Mouse (Mus musculus) thymus, adult 2 months (tissue): ENCODE results near the gene Xpot. TPM values are rescaled to one million over a fixed set of nuclear protein-coding genes. Genes with fewer than 3 reads are reported as not detected.

Source experiments
- DNase-seq: peaks from one replicate; pipeline ENCODE4 v3.0.0; 2021
- H3K27ac ChIP-seq: fragments of 200-500 bp; 2 replicates; pipeline ENCODE4 v1.5.1; 2012; ENCODE audit warnings: low read length, control low read depth; ENCODE audit not compliant: control insufficient read depth, insufficient read depth
- H3K27me3 ChIP-seq: fragments of 200-500 bp; 2 replicates; pipeline ENCODE4 v1.6.1; 2012; ENCODE audit warnings: mild to moderate bottlenecking, low read length, moderate library complexity, mixed read lengths; ENCODE audit not compliant: control insufficient read depth, insufficient read depth
- H3K36me3 ChIP-seq: fragments of 200-500 bp; 2 replicates; pipeline ENCODE4 v1.6.1; 2012; ENCODE audit warnings: mild to moderate bottlenecking, low read length, moderate library complexity; ENCODE audit not compliant: control insufficient read depth, insufficient read depth
- H3K4me1 ChIP-seq: fragments of 200-500 bp; replicated peaks from 2 replicates; pipeline ENCODE4 v1.6.1; 2012; ENCODE audit warnings: low read length; ENCODE audit not compliant: control insufficient read depth, insufficient read depth
- H3K4me3 ChIP-seq: fragments of 200-500 bp; 2 replicates; pipeline ENCODE4 v1.5.1; 2012; ENCODE audit warnings: mild to moderate bottlenecking, low read length, control low read depth, moderate library complexity; ENCODE audit not compliant: control insufficient read depth, insufficient read depth
- CTCF ChIP-seq: fragments of 200-500 bp; IDR thresholded peaks from 2 replicates; pipeline ENCODE4 v1.5.1; 2012; ENCODE audit warnings: mild to moderate bottlenecking, control low read depth, low read length, moderate library complexity, borderline replicate concordance; ENCODE audit not compliant: control insufficient read depth, poor library complexity, insufficient read depth; ENCODE audit errors: extremely low read depth
- POLR2A ChIP-seq: fragments of 200-500 bp; IDR thresholded peaks from 2 replicates; pipeline ENCODE4 v1.6.1; 2012; ENCODE audit warnings: mild to moderate bottlenecking, low read length, control low read depth, moderate library complexity; ENCODE audit not compliant: control insufficient read depth, poor library complexity, insufficient read depth; ENCODE audit errors: extremely low read depth
- whole genome bisulfite sequencing: fragments of 180-500 bp; shearing (Covaris S2); methylation state at CpG from one replicate; pipeline ENCODE4 v1.1.7; 2018; 5-methylcytosine and 5-hydroxymethylcytosine counted together
- polyA plus RNA-seq: library from polyadenylated mRNA; depleted of rRNA; stranded (reverse); fragments of >200 nt; gene quantifications from 2 replicates; pipeline ENCODE4 v1.2.3, GENCODE M21; 2012

Xpot gene
- polyA plus RNA-seq, 1 experiment = 80.9 TPM

- no peaks in the 10 kb centered on the region for H3K27me3 ChIP-seq
- H3K36me3 ChIP-seq = peaks cover 57% of the 10 kb centered on the region
- 93% methylated on average over 23 of the region's 23 CpGs for WGBS
- H3K4me1 ChIP-seq = no peaks in the 10 kb centered on the region
- DNase-seq = no peak
- TF ChIP-seq CTCF (no peak), POLR2A (no peak)
- H3K27ac ChIP-seq = no peak overlapping the region
- H3K4me3 ChIP-seq = no peak overlapping the region
Measured at GRCm38 (mm10) chr10:121569001-121569589, 57.0 kb downstream of the Xpot start.

- Histone ChIP-seq H3K27ac (no peak overlapping the region), H3K4me3 (no peak overlapping the region)
- 99% methylated on average over 7 of the region's 7 CpGs for WGBS
Measured at GRCm38 (mm10) chr10:121568534-121568933, 57.6 kb downstream of the Xpot start.

DNA sequence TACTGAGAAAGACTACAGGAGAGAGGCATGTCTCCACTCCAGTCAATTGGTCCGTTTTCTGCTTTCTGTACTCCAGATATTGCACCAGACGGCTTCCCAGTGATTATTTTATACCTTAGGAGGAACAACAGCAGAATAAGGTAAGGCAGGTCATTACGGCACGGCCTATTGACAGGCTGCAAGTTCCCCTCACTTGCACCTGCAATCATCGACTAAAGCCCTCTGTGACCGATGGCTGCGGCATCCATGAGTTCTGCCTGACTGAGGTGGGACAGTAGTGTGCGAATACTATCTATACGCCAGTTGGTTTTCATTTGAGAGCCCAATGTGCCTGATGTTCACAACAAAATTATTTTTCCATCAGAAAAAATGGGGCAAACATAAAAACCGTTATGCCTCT, 58.1 kb downstream of the Xpot start:
- 99% methylated on average over 10 of the region's 10 CpGs for WGBS
- peaks cover 66% of the 10 kb centered on the region for H3K36me3 ChIP-seq
- no peak for DNase-seq
- TF ChIP-seq CTCF = no peak
- no peak for TF ChIP-seq POLR2A
- H3K27ac ChIP-seq = no peak overlapping the region
- no peaks in the 10 kb centered on the region for H3K4me1 ChIP-seq
- no peaks in the 10 kb centered on the region for H3K27me3 ChIP-seq
- H3K4me3 ChIP-seq = no peak overlapping the region

More at GRCm38 (mm10) chr10:121568534-121568933, 57.6 kb downstream of the Xpot start:
- Histone ChIP-seq H3K4me1 (no peaks in the 10 kb centered on the region), H3K27me3 (no peaks in the 10 kb centered on the region), H3K36me3 (peaks cover 62% of the 10 kb centered on the region)
- no peak for TF ChIP-seq CTCF
- DNase-seq = no peak

- peaks cover 63% of the 10 kb centered on the region for H3K36me3 ChIP-seq
- H3K4me3 ChIP-seq = no peak overlapping the region
- H3K27ac ChIP-seq = no peak overlapping the region
- WGBS = 86% methylated on average over 8 of the region's 8 CpGs
- TF ChIP-seq POLR2A (no peak), CTCF (no peak)
- no peak for DNase-seq
- H3K4me1 ChIP-seq = no peaks in the 10 kb centered on the region
- H3K27me3 ChIP-seq = no peaks in the 10 kb centered on the region
Measured at GRCm38 (mm10) chr10:121564447-121564846, 61.7 kb downstream of the Xpot start.

GRCm38 (mm10) chr10:121558231-121558630, 67.9 kb downstream of the Xpot start:
- Histone ChIP-seq H3K27me3 (no peaks in the 10 kb centered on the region), H3K27ac (no peak overlapping the region), H3K4me3 (no peak overlapping the region), H3K36me3 (peaks cover 66% of the 10 kb centered on the region), H3K4me1 (peaks cover 5% of the 10 kb centered on the region)
- WGBS = 93% methylated on average over 2 of the region's 2 CpGs
- no peak for DNase-seq
- TF ChIP-seq POLR2A (no peak), CTCF (no peak)

DNA sequence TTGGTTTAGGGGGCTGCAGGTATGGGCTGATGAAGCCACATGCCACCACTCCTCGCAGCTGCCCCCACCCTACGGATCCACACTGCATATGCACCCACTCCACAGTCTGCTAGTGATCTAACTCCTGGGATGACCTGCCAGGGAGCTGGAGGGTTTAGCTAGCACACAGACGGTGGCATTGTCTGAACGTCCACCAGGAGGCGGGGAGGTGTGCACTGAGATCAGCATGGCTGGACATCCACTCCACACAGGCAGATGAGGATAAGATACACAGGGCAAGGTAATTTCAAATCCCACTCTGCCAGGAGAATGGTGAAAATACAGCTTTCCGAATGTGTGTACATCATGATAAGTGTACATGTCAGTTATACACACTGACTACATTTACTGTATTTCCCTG, 69.9 kb downstream of the Xpot start:
- H3K4me1 ChIP-seq = peaks cover 5% of the 10 kb centered on the region
- WGBS = 56% methylated on average over 6 of the region's 6 CpGs
- peaks cover 73% of the 10 kb centered on the region for H3K36me3 ChIP-seq
- no peak for DNase-seq
- no peaks in the 10 kb centered on the region for H3K27me3 ChIP-seq
- TF ChIP-seq POLR2A = no peak
- no peak for TF ChIP-seq CTCF
- no peak overlapping the region for H3K4me3 ChIP-seq
- H3K27ac ChIP-seq = no peak overlapping the region

- H3K4me3 ChIP-seq = no peak overlapping the region
- H3K36me3 ChIP-seq = peaks cover 73% of the 10 kb centered on the region
- no peaks in the 10 kb centered on the region for H3K27me3 ChIP-seq
- no peaks in the 10 kb centered on the region for H3K4me1 ChIP-seq
- TF ChIP-seq CTCF = no peak
- no peak for TF ChIP-seq POLR2A
- DNase-seq = no peak
- 91% methylated on average over 9 of the region's 9 CpGs for WGBS
- no peak overlapping the region for H3K27ac ChIP-seq
Measured at GRCm38 (mm10) chr10:121550334-121550733, 75.8 kb downstream of the Xpot start.
